8 mouse cellular contexts compared by ENCODE assay signal in genomic region chr14:31793979-31794775, GRCm38 (mm10). TPM values are rescaled to one million over a fixed set of nuclear protein-coding genes. Genes with fewer than 3 reads are reported as not detected.
DNase-seq lines count a peak whose midpoint lies in the region; ATAC-seq and TF ChIP-seq lines count a peak whose summit lies in the region.

No protein-coding gene starts in this region.

- TF ChIP-seq CTCF in intestine, postnatal 0 days (IDR thresholded peaks at IDR 0.05; ENCODE audit: low read depth), result peak; percentile 65

- no peak overlapping the region for H3K4me3 ChIP-seq in intestine, postnatal 0 days (ENCODE audit: low read depth, low read length)

- ATAC-seq in erythroid progenitor cell, adult 5-6 weeks (replicated peaks; ENCODE audit: low FRiP score, poor library complexity, severe bottlenecking), result peak; percentile 54; the same call in 1 of the 2 replicates
- ATAC-seq in intestine, postnatal 0 days, result peak; percentile 75
- ATAC-seq in megakaryocyte-erythroid progenitor cell, adult 5-6 weeks (replicated peaks; ENCODE audit: low FRiP score, low TSS enrichment, poor library complexity, severe bottlenecking), result no peak

- no peaks in the 10 kb centered on the region for H3K27me3 ChIP-seq in intestine, postnatal 0 days (replicated peaks; ENCODE audit: control insufficient read depth, insufficient read depth, low read length)

- H3K4me1 ChIP-seq in intestine, postnatal 0 days (replicated peaks; ENCODE audit: control insufficient read depth, insufficient read depth, low read length), result no peaks in the 10 kb centered on the region

- H3K4me2 ChIP-seq in intestine, postnatal 0 days (replicated peaks; ENCODE audit: low read depth), result no peak overlapping the region

- no peak overlapping the region for H3K9ac ChIP-seq in intestine, postnatal 0 days (ENCODE audit: low read depth, low read length)

- 49% methylated on average over 4 of the region's 4 CpGs for WGBS in intestine, postnatal 0 days

- peak; percentile 25 for DNase-seq in layer of hippocampus, adult 11-12 months (ENCODE audit: low spot score)
- no peak for DNase-seq in layer of hippocampus, postnatal 36 days
- DNase-seq in ZHBTc4 (ENCODE audit: low read depth, low spot score), result peak; percentile 35
- DNase-seq in mesoderm, embryonic 11.5 days (ENCODE audit: low read depth, low spot score), result peak; percentile 38
- no peak for DNase-seq in urinary bladder, postnatal 14 days (ENCODE audit: low spot score)

- H3K36me3 ChIP-seq in intestine, postnatal 0 days (ENCODE audit: control insufficient read depth, insufficient read depth), result no peaks in the 10 kb centered on the region

- H3K27ac ChIP-seq in intestine, postnatal 0 days (ENCODE audit: low read depth, low read length), result no peak overlapping the region

- H3K9me3 ChIP-seq in intestine, postnatal 0 days (ENCODE audit: control insufficient read depth), result no peaks in the 10 kb centered on the region

RNA-seq across cellular contexts. Expression of gene Ankrd28, which starts 36.3 kb away (rescaled TPM):
- total RNA-seq in layer of hippocampus, postnatal 36 days (2021), result 10 to 100 TPM; 53.5 to 55.2 TPM
- 21.4 and 21.6 TPM in 2 replicates for total RNA-seq in erythroid progenitor cell, adult 5-6 weeks (2015; ENCODE audit: low replicate concordance)
- 20.4 and 26.2 TPM in 2 replicates for total RNA-seq in erythroid progenitor cell, adult 5-6 weeks (2017; ENCODE audit: low replicate concordance)
- polyA plus RNA-seq in intestine, postnatal 0 days (2015; fragmentation: Nextera tagmentation; extraction: Ambion mirVana), result 3.9 and 4.6 TPM in 2 replicates
- total RNA-seq in megakaryocyte-erythroid progenitor cell, adult 5-6 weeks (2014; fragmentation: Nextera tagmentation), result 37.4 and 46.6 TPM in 2 replicates
- total RNA-seq in megakaryocyte-erythroid progenitor cell, adult 5-6 weeks (2017), result 27.0 and 42.7 TPM in 2 replicates

Comparison
In these comparisons a context has a peak if more than half of its experiments do, and no peak if none do; other contexts are left out.
1. DNase-seq: peak in layer of hippocampus, adult 11-12 months (single experiment), ZHBTc4 (single experiment) and mesoderm, embryonic 11.5 days (single experiment); none in layer of hippocampus, postnatal 36 days (0 of 2) and urinary bladder, postnatal 14 days (single experiment).